Mouse (Mus musculus) R1 (cell line): ENCODE results near the gene Mical3.

Source experiments
- DNase-seq: peaks from one replicate; pipeline ENCODE4 v3.0.0-alpha.2; 2018; ENCODE audit warnings: low read depth, low spot score

Gene Mical3

GRCm38 (mm10) chr6:121084050-121084480 lies 46.7 kb downstream of the Mical3 start:
- DNase-seq, result no peak

- DNase-seq, result no peak
Measured at GRCm38 (mm10) chr6:121082094-121082473, 48.7 kb downstream of the Mical3 start.

- DNase-seq, result no peak
Measured at GRCm38 (mm10) chr6:121081288-121082093, 49.3 kb downstream of the Mical3 start.

- DNase-seq, result no peak
Measured at GRCm38 (mm10) chr6:121078175-121078574, 52.6 kb downstream of the Mical3 start.

- no peak for DNase-seq
Measured at GRCm38 (mm10) chr6:121076929-121077566, 53.8 kb downstream of the Mical3 start.

GRCm38 (mm10) chr6:121075763-121076162 lies 55.0 kb downstream of the Mical3 start:
- DNase-seq, result no peak

- DNase-seq, result no peak
Measured at GRCm38 (mm10) chr6:121073312-121073711, 57.5 kb downstream of the Mical3 start.

GRCm38 (mm10) chr6:121072615-121073014 lies 58.2 kb downstream of the Mical3 start:
- DNase-seq, result no peak

- DNase-seq, result no peak
Measured at GRCm38 (mm10) chr6:121070584-121071230, 60.1 kb downstream of the Mical3 start.

- no peak for DNase-seq
Measured at GRCm38 (mm10) chr6:121069156-121069555, 61.6 kb downstream of the Mical3 start.

GRCm38 (mm10) chr6:121068087-121068464 lies 62.7 kb downstream of the Mical3 start:
- DNase-seq, result no peak

GRCm38 (mm10) chr6:121067426-121068086 lies 63.2 kb downstream of the Mical3 start:
- DNase-seq, result peak; percentile 39

- DNase-seq, result no peak
Measured at GRCm38 (mm10) chr6:121066761-121067160, 64.0 kb downstream of the Mical3 start.

GRCm38 (mm10) chr6:121064356-121065015 lies 66.3 kb downstream of the Mical3 start:
- peak; percentile 93 for DNase-seq

- no peak for DNase-seq
Measured at GRCm38 (mm10) chr6:121063771-121064170, 67.0 kb downstream of the Mical3 start.

GRCm38 (mm10) chr6:121062891-121063408 lies 67.8 kb downstream of the Mical3 start:
- no peak for DNase-seq

- DNase-seq, result no peak
Measured at GRCm38 (mm10) chr6:121058039-121058438, 72.8 kb downstream of the Mical3 start.

GRCm38 (mm10) chr6:121057181-121057956 lies 73.4 kb downstream of the Mical3 start:
- no peak for DNase-seq

- no peak for DNase-seq
Measured at GRCm38 (mm10) chr6:121055496-121055895, 75.3 kb downstream of the Mical3 start.

GRCm38 (mm10) chr6:121054908-121055307 lies 75.9 kb downstream of the Mical3 start:
- no peak for DNase-seq
